Comparison of ENCODE assay signal across 15 mouse cellular contexts in genomic region chr7:118821356-118821755, GRCm38 (mm10). TPM values are rescaled to one million over a fixed set of nuclear protein-coding genes. Genes with fewer than 3 reads are reported as not detected.
DNase-seq lines count a peak whose midpoint lies in the region; ATAC-seq and TF ChIP-seq lines count a peak whose summit lies in the region.
"Had no signal": no experiment of that assay in that cellular context is flagged by ENCODE, and none has a peak within 500 bp of the region (broad histone marks: within the 10 kb centered on the region; RNA-seq: fewer than 3 reads in every experiment).

No protein-coding gene starts in this region.

- H3K4me1 ChIP-seq in heart, embryonic 16.5 days (ENCODE audit: control insufficient read depth, insufficient read depth, low read length) = peaks cover 5% of the 10 kb centered on the region; the same call in 1 of the 2 replicates
- H3K4me1 ChIP-seq in midbrain, postnatal 0 days (ENCODE audit: insufficient read depth, low read length) = no peaks in the 10 kb centered on the region
- H3K4me1 ChIP-seq: embryonic facial prominence, embryonic 12.5 days; forebrain, embryonic 12.5 days; liver, embryonic 12.5 days had no signal

- peak overlapping the region; percentile 38 for H3K27ac ChIP-seq in heart, embryonic 16.5 days (ENCODE audit: low read length)
- no peak overlapping the region for H3K27ac ChIP-seq in midbrain, postnatal 0 days (ENCODE audit: low read depth, low read length)
- H3K27ac ChIP-seq: embryonic facial prominence, embryonic 12.5 days; forebrain, embryonic 12.5 days; liver, embryonic 12.5 days; midbrain, embryonic 10.5 days had no signal

- 46% methylated on average over 7 of the region's 7 CpGs for WGBS in heart, embryonic 16.5 days
- 76% methylated on average over 7 of the region's 7 CpGs for WGBS in midbrain, postnatal 0 days

- H3K4me3 ChIP-seq in heart, embryonic 16.5 days (ENCODE audit: low read length) = no peak overlapping the region
- no peak overlapping the region for H3K4me3 ChIP-seq in midbrain, postnatal 0 days (ENCODE audit: low read depth, low read length)
- H3K4me3 ChIP-seq: embryonic facial prominence, embryonic 12.5 days; forebrain, embryonic 12.5 days; liver, embryonic 12.5 days; midbrain, embryonic 10.5 days had no signal

- TF ChIP-seq CTCF in midbrain, postnatal 0 days (IDR thresholded peaks at IDR 0.05) = no peak

- peak overlapping the region; percentile 37; the same call in 1 of the 2 replicates for H3K9ac ChIP-seq in heart, embryonic 16.5 days (ENCODE audit: low read length)
- H3K9ac ChIP-seq in midbrain, postnatal 0 days (replicated peaks; ENCODE audit: low read length, poor library complexity, severe bottlenecking) = no peak overlapping the region
- H3K9ac ChIP-seq: embryonic facial prominence, embryonic 12.5 days; forebrain, embryonic 12.5 days; liver, embryonic 12.5 days had no signal

- H3K27me3 ChIP-seq in heart, embryonic 16.5 days (ENCODE audit: control insufficient read depth, insufficient read depth, low read length) = no peaks in the 10 kb centered on the region
- no peaks in the 10 kb centered on the region for H3K27me3 ChIP-seq in midbrain, postnatal 0 days (ENCODE audit: insufficient read depth, low read length)
- H3K27me3 ChIP-seq: embryonic facial prominence, embryonic 12.5 days; forebrain, embryonic 12.5 days; liver, embryonic 12.5 days had no signal

- H3K36me3 ChIP-seq in heart, embryonic 16.5 days (ENCODE audit: control insufficient read depth, insufficient read depth) = peaks cover 14% of the 10 kb centered on the region
- H3K36me3 ChIP-seq in midbrain, postnatal 0 days (ENCODE audit: insufficient read depth, low read length) = peaks cover 37% of the 10 kb centered on the region

- peak; percentile 14 for DNase-seq in kidney, postnatal 14 days
- no peak for DNase-seq in kidney, adult 11 months
- DNase-seq in R1 (ENCODE audit: low read depth, low spot score) = peak; percentile 75
- DNase-seq in midbrain, postnatal 0 days (ENCODE audit: low spot score) = no peak
- no peak for DNase-seq in right cerebral cortex, postnatal 10 days (ENCODE audit: low spot score in 2 of 2)
- DNase-seq: cerebellum, postnatal 10 days; gastrocnemius, postnatal 36 days; thymus, postnatal 36 days had no signal

- H3K4me2 ChIP-seq in heart, embryonic 16.5 days (ENCODE audit: low read depth, low read length) = peak overlapping the region; percentile 12; the same call in 1 of the 2 replicates
- no peak overlapping the region for H3K4me2 ChIP-seq in midbrain, postnatal 0 days (ENCODE audit: low read depth, low read length, poor library complexity, severe bottlenecking)
- H3K4me2 ChIP-seq: embryonic facial prominence, embryonic 12.5 days; forebrain, embryonic 12.5 days; liver, embryonic 12.5 days had no signal

- H3K9me3 ChIP-seq in heart, embryonic 16.5 days (replicated peaks; ENCODE audit: control insufficient read depth, low read length) = no peaks in the 10 kb centered on the region
- H3K9me3 ChIP-seq in midbrain, postnatal 0 days (ENCODE audit: low read length) = no peaks in the 10 kb centered on the region
- H3K9me3 ChIP-seq: embryonic facial prominence, embryonic 12.5 days; forebrain, embryonic 12.5 days; liver, embryonic 12.5 days; midbrain, embryonic 10.5 days had no signal

- ATAC-seq in heart, embryonic 16.5 days (replicated peaks; ENCODE audit: extremely low read depth, insufficient read depth, low FRiP score) = peak; percentile 67
- peak; percentile 52 for ATAC-seq in megakaryocyte, adult 5-6 weeks (ENCODE audit: poor library complexity, severe bottlenecking)
- ATAC-seq in midbrain, postnatal 0 days (ENCODE audit: low FRiP score) = no peak
- ATAC-seq: CD4-positive, CD25-positive, alpha-beta regulatory T cell, adult 4 months; liver, embryonic 12.5 days had no signal

RNA-seq across cellular contexts. Expression of gene Iqck, which starts 34.2 kb away (rescaled TPM):
- 1.0 and 1.1 TPM in 2 replicates for polyA plus RNA-seq in heart, embryonic 16.5 days (2015; fragmentation: Nextera tagmentation; extraction: Ambion mirVana)
- total RNA-seq in megakaryocyte, adult 5-6 weeks (2015) = 0.48 TPM in 1 of 2 replicates, not detected in the other
- 0.40 TPM in 1 of 2 replicates, not detected in the other for total RNA-seq in megakaryocyte, adult 5-6 weeks (2017)
- total RNA-seq in midbrain, postnatal 0 days (2014; rRNA removed) = 3.5 and 5.1 TPM in 2 replicates
- 4.8 and 5.9 TPM in 2 replicates for polyA plus RNA-seq in midbrain, postnatal 0 days (2015; fragmentation: Nextera tagmentation; extraction: Ambion mirVana)

RNA-seq across cellular contexts. Expression of gene Knop1, which starts 34.7 kb away (rescaled TPM):
- polyA plus RNA-seq in heart, embryonic 16.5 days (2015; fragmentation: Nextera tagmentation; extraction: Ambion mirVana) = 41.3 and 42.8 TPM in 2 replicates
- total RNA-seq in megakaryocyte, adult 5-6 weeks (2015) = 12.1 and 13.2 TPM in 2 replicates
- 20.2 and 40.0 TPM in 2 replicates for total RNA-seq in megakaryocyte, adult 5-6 weeks (2017)
- 31.6 and 37.5 TPM in 2 replicates for total RNA-seq in midbrain, postnatal 0 days (2014; rRNA removed)
- 67.5 and 73.2 TPM in 2 replicates for polyA plus RNA-seq in midbrain, postnatal 0 days (2015; fragmentation: Nextera tagmentation; extraction: Ambion mirVana)

Comparison
In these comparisons a context has a peak if more than half of its experiments do, and no peak if none do; other contexts are left out.
1. DNase-seq: peak in kidney, postnatal 14 days (single experiment) and R1 (single experiment); none in kidney, adult 11 months (single experiment), midbrain, postnatal 0 days (single experiment) and right cerebral cortex, postnatal 10 days (0 of 2).